Mouse (Mus musculus) heart, embryonic 13.5 days (tissue): ENCODE measurements at regions not wholly inside any gene's neighbourhood (a gene's known extent, or its start where the extent isn't known, plus 50 kb on each side); places are given as distances from the start of the nearest gene placed in this dataset.
A peak's percentile ranks its signal among the peaks of the same experiment; 100 is the strongest.
"Not testable (repeated sequence)": the region's sequence is repeated elsewhere in the genome, so short reads cannot be mapped to it uniquely, and the experiment has no call there.

Experiments
- ATAC-seq: fragments of 200-750 bp; cut with Nextera tagmentation; 2 replicates; pipeline ENCODE4 v1.8.0; 2017; ENCODE audit warnings: moderate TSS enrichment; ENCODE audit not compliant: insufficient number of reproducible peaks, low FRiP score, low TSS enrichment; ENCODE audit errors: extremely low read depth
- H3K27ac ChIP-seq: fragments of 300-500 bp; sonication (generic); replicated peaks from 2 replicates; pipeline ENCODE4 v1.5.1; 2015; ENCODE audit warnings: moderate library complexity, mild to moderate bottlenecking, inconsistent platforms
- H3K27me3 ChIP-seq: fragments of 300-500 bp; sonication (generic); replicated peaks from 2 replicates; pipeline ENCODE4 v1.6.1; 2015; ENCODE audit warnings: mild to moderate bottlenecking, inconsistent platforms
- H3K36me3 ChIP-seq: fragments of 300-500 bp; sonication (generic); 2 replicates; pipeline ENCODE4 v1.6.1; 2015; ENCODE audit warnings: mild to moderate bottlenecking, inconsistent platforms
- H3K4me1 ChIP-seq: fragments of 300-500 bp; sonication (generic); 2 replicates; pipeline ENCODE4 v1.6.1; 2015; ENCODE audit warnings: inconsistent platforms
- H3K4me2 ChIP-seq: fragments of 300-500 bp; sonication (generic); 2 replicates; pipeline ENCODE4 v1.6.1; 2015; ENCODE audit warnings: inconsistent platforms, mild to moderate bottlenecking, moderate library complexity
- H3K4me3 ChIP-seq: fragments of 300-500 bp; sonication (generic); 2 replicates; pipeline ENCODE4 v1.5.1; 2015; ENCODE audit warnings: moderate library complexity, mild to moderate bottlenecking, inconsistent platforms
- H3K9ac ChIP-seq: fragments of 300-500 bp; sonication (generic); 2 replicates; pipeline ENCODE4 v1.6.1; 2015; ENCODE audit warnings: inconsistent platforms, mild to moderate bottlenecking, moderate library complexity
- H3K9me3 ChIP-seq: fragments of 300-500 bp; sonication (generic); 2 replicates; pipeline ENCODE4 v1.6.1; 2016; ENCODE audit warnings: inconsistent platforms
- WGBS: fragments of 180-500 bp; shearing (Covaris S2); methylation state at CpG from one replicate; pipeline ENCODE4 v1.1.7; 2015; ENCODE audit warnings: mixed read lengths; 5-methylcytosine and 5-hydroxymethylcytosine counted together

GRCm38 (mm10) chr14:89922316-89922715 is 1451.1 kb upstream of the Pcdh20 start:
- H3K36me3 ChIP-seq: no peaks in the 10 kb centered on the region
- H3K9me3 ChIP-seq: no peaks in the 10 kb centered on the region
- ATAC-seq: no peak
- H3K4me1 ChIP-seq: no peaks in the 10 kb centered on the region
- 56% methylated on average over 1 of the region's 1 CpGs for WGBS
- H3K4me3 ChIP-seq: no peak overlapping the region
- H3K27ac ChIP-seq: no peak overlapping the region
- H3K4me2 ChIP-seq: no peak overlapping the region
- H3K27me3 ChIP-seq: no peaks in the 10 kb centered on the region
- H3K9ac ChIP-seq: no peak overlapping the region

- H3K27ac ChIP-seq, ATAC-seq, H3K4me3 ChIP-seq, H3K4me2 ChIP-seq, H3K9ac ChIP-seq, H3K27me3 ChIP-seq, H3K4me1 ChIP-seq, H3K36me3 ChIP-seq, H3K9me3 ChIP-seq: not testable (repeated sequence)
- 0% methylated on average over 1 of the region's 1 CpGs for WGBS
Measured at GRCm38 (mm10) chr14:89920586-89920985, 1449.4 kb upstream of the Pcdh20 start.

DNA sequence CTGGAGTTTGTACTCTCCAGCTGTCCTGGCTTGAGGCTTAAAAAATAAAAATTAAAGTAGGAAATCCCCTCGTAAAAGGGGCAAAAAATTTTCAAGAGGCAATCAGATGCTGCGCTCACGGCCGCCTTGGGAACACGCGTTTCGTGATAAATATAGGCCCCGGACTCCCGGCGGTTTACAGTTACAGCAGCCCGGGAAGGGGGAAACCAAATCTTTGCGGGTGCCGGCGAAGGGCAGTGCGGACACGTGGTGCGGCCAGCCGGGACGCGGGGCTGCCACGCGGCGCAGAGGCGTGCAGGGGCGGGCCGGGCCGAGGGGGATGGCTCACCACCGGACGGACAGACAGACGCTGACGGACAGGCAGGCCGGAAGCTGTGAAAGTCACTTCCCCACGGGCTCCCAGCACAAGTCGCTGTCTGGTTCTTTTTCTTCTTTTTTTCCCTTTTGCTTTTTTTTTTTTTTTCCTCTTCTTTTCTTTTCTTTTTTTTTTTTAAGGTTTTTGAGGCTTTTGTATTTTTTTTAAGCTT is 1427.6 kb upstream of the Pcdh20 start:
- H3K4me2 ChIP-seq, H3K9ac ChIP-seq, H3K27me3 ChIP-seq, H3K36me3 ChIP-seq, H3K4me3 ChIP-seq, H3K27ac ChIP-seq, ATAC-seq, H3K4me1 ChIP-seq, H3K9me3 ChIP-seq: not testable (repeated sequence)
- 67% methylated on average over 24 of the region's 34 CpGs for WGBS

DNA sequence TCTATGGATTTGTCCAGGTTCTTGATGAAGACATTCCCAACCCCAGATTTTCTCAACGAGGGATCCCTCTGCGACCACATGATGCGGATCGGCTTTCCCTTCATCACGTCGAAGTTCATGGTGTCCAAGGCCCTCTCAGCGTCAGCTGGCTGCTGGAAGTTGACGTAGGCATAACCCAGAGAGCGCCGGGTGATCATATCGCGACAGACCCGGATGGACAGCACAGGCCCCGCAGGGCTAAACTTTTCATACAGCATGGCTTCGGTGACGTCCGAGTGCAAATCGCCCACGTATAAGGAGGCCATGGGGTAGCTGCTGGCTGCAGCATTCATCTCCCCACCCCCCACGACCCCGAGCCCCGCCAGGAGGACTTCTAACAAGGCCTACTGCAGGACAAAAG is 1426.9 kb upstream of the Pcdh20 start:
- WGBS: 87% methylated on average over 22 of the region's 22 CpGs
- not testable (repeated sequence) for H3K4me1 ChIP-seq, ATAC-seq

GRCm38 (mm10) chr14:89896891-89897290 is 1425.7 kb upstream of the Pcdh20 start:
- H3K4me1 ChIP-seq, H3K9ac ChIP-seq, H3K36me3 ChIP-seq, ATAC-seq, H3K27ac ChIP-seq, H3K27me3 ChIP-seq, H3K9me3 ChIP-seq: not testable (repeated sequence)
- Histone ChIP-seq H3K4me2 (peak overlapping the region; percentile 50), H3K4me3 (peak overlapping the region; percentile 16)
- WGBS: 56% methylated on average over 16 of the region's 16 CpGs

More for the DNA sequence above, 1426.9 kb upstream of the Pcdh20 start:
- not testable (repeated sequence) for H3K27me3 ChIP-seq, H3K4me3 ChIP-seq, H3K9me3 ChIP-seq, H3K4me2 ChIP-seq, H3K36me3 ChIP-seq, H3K9ac ChIP-seq, H3K27ac ChIP-seq
